Mouse (Mus musculus) C2C12 (cell line): ENCODE data around the gene Tram1l1.

Experiments used
- CEBPB ChIP-seq: IDR thresholded peaks from one replicate; pipeline ENCODE4 v1.6.1; 2011; ENCODE audit warnings: low read depth, mild to moderate bottlenecking, control low read depth, moderate library complexity
- CTCF ChIP-seq: IDR thresholded peaks from one replicate; pipeline ENCODE4 v1.5.1; 2011; ENCODE audit not compliant: control insufficient read depth, insufficient read depth, insufficient read length
- FOSL1 ChIP-seq: IDR thresholded peaks from one replicate; pipeline ENCODE4 v1.8.0; 2011; ENCODE audit warnings: mild to moderate bottlenecking, low read length; ENCODE audit not compliant: poor library complexity, insufficient read depth, severe bottlenecking
- MAX ChIP-seq: IDR thresholded peaks from one replicate; pipeline ENCODE4 v1.6.1; 2011; ENCODE audit warnings: mild to moderate bottlenecking, control low read depth
- MYOD1 ChIP-seq: IDR thresholded peaks from one replicate; pipeline ENCODE4 v1.6.1; 2011; ENCODE audit warnings: low read depth; ENCODE audit not compliant: control insufficient read depth, insufficient read length
- MYOG ChIP-seq: IDR thresholded peaks from one replicate; pipeline ENCODE4 v1.6.1; 2011; ENCODE audit not compliant: control insufficient read depth, insufficient read length; ENCODE audit errors: extremely low read depth
- USF1 ChIP-seq: IDR thresholded peaks from one replicate; pipeline ENCODE4 v1.6.1; 2011; ENCODE audit warnings: low read depth, mild to moderate bottlenecking, control low read depth, moderate library complexity

GRCm38 (mm10) chr3:124372031-124372430 is 51.4 kb downstream of the Tram1l1 start:
- TF ChIP-seq CTCF, result no peak
- TF ChIP-seq USF1, result no peak
- no peak for TF ChIP-seq CEBPB
- no peak for TF ChIP-seq MAX
- TF ChIP-seq MYOD1, result no peak
- TF ChIP-seq MYOG, result no peak
- no peak for TF ChIP-seq FOSL1
